Mouse (Mus musculus): ENCODE measurements at regions not wholly inside any gene's neighbourhood (a gene's known extent, or its start where the extent isn't known, plus 50 kb on each side); places are given as distances from the start of the nearest gene placed in this dataset.

DNA sequence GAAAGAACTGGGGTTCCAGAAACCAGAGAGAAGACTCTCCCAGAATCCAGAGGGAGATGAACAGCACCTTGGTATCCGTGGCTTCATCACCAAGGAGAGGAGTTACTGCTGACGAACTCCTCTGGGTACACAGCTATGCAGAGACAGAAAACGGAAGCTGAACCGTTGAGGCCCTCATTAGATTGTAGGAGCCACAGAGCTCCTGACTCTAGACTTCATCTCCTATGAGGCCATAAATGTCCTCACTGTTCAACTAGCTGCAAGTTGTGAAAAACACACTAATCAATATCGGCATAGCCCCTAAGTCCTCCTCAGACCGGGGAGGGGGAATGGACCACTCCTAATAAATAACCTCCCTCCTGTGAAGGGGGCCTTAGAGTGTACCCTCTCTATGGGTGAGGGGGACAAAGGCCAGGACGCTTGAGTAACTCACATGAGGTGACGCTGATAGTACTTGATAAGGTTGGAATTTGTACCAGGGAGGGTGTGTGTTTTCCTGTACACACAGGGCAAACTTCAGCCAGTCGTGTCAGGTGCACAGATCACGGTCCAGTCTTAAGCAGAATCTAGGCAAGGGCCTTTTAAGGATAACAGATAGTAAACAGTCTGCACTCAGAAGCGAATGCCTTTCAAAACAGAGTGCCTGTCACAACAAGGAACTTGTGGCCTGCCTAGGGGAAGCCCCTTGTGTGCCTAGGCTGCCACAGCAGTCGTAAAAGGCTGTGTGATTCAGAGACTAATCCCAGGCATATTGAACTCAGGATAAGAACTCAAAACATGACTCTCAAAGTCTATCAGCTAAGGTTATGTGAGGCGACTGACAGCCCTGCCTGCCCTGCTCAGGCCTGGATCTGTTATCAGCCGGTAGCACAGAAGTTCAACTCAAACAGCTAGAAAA, 104.2 kb downstream of the Dyrk2 start:
- Histone ChIP-seq H3K9ac (ENCODE audit: low read depth, low read length) (no peak overlapping the region), H3K36me3 (ENCODE audit: control insufficient read depth, insufficient read depth, low read length) (no peaks in the 10 kb centered on the region), H3K4me2 (replicated peaks; ENCODE audit: low read depth, low read length) (no peak overlapping the region), H3K4me3 (ENCODE audit: low read depth, low read length) (no peak overlapping the region), H3K27me3 (ENCODE audit: control insufficient read depth, insufficient read depth, low read length) (no peaks in the 10 kb centered on the region), H3K4me1 (replicated peaks; ENCODE audit: control insufficient read depth, insufficient read depth, low read length) (no peaks in the 10 kb centered on the region), H3K27ac (ENCODE audit: low read depth, low read length) (no peak overlapping the region), H3K9me3 (ENCODE audit: control insufficient read depth, low read length) (no peaks in the 10 kb centered on the region)
- no peak for ATAC-seq (ENCODE audit: low FRiP score)
- 71% methylated on average over 14 of the region's 14 CpGs for WGBS
- no peak for DNase-seq (ENCODE audit: low spot score)

GRCm38 (mm10) chr10:118766826-118767225, 103.2 kb downstream of the Dyrk2 start:
- no peak overlapping the region for H3K9ac ChIP-seq (ENCODE audit: low read depth, low read length)
- ATAC-seq (ENCODE audit: low FRiP score) (no peak), DNase-seq (ENCODE audit: low spot score) (no peak)
- H3K27me3 ChIP-seq (ENCODE audit: control insufficient read depth, insufficient read depth, low read length) = no peaks in the 10 kb centered on the region
- H3K27ac ChIP-seq (ENCODE audit: low read depth, low read length) = no peak overlapping the region
- H3K4me3 ChIP-seq (ENCODE audit: low read depth, low read length) = no peak overlapping the region
- no peaks in the 10 kb centered on the region for H3K9me3 ChIP-seq (ENCODE audit: control insufficient read depth, low read length)
- no peaks in the 10 kb centered on the region for H3K36me3 ChIP-seq (ENCODE audit: control insufficient read depth, insufficient read depth, low read length)
- H3K4me2 ChIP-seq (replicated peaks; ENCODE audit: low read depth, low read length) = no peak overlapping the region
- whole genome bisulfite sequencing = 86% methylated on average over 7 of the region's 7 CpGs
- H3K4me1 ChIP-seq (replicated peaks; ENCODE audit: control insufficient read depth, insufficient read depth, low read length) = no peaks in the 10 kb centered on the region

GRCm38 (mm10) chr10:118769751-118770150, 100.3 kb downstream of the Dyrk2 start:
- no peaks in the 10 kb centered on the region for H3K27me3 ChIP-seq (ENCODE audit: control insufficient read depth, insufficient read depth, low read length)
- WGBS = 95% methylated on average over 4 of the region's 4 CpGs
- H3K4me2 ChIP-seq (replicated peaks; ENCODE audit: low read depth, low read length) = no peak overlapping the region
- no peak overlapping the region for H3K9ac ChIP-seq (ENCODE audit: low read depth, low read length)
- no peaks in the 10 kb centered on the region for H3K9me3 ChIP-seq (ENCODE audit: control insufficient read depth, low read length)
- ATAC-seq (ENCODE audit: low FRiP score) (no peak), DNase-seq (ENCODE audit: low spot score) (no peak)
- no peak overlapping the region for H3K4me3 ChIP-seq (ENCODE audit: low read depth, low read length)
- H3K36me3 ChIP-seq (ENCODE audit: control insufficient read depth, insufficient read depth, low read length) = no peaks in the 10 kb centered on the region
- no peaks in the 10 kb centered on the region for H3K4me1 ChIP-seq (replicated peaks; ENCODE audit: control insufficient read depth, insufficient read depth, low read length)
- no peak overlapping the region for H3K27ac ChIP-seq (ENCODE audit: low read depth, low read length)

DNA sequence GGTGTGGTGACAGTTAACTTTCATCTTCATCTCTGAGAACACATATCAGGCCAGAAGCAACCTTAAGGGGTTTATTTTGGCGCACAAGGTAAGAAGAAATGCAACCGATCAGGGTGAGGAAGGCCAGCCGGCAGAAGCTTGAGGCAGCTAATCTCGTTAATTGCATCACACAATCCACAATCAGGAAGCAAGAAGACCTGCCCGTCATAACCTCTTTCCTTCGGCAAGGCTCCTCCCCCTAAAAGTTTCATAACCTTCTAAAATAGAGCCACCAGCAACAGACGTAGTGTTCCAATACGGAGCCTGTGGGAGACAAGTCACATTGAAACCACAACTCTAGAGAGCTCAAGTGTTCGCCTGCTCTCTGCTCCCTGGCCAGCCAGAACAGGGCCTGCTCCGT, 91.4 kb downstream of the Dyrk2 start:
- no peak overlapping the region for H3K27ac ChIP-seq (ENCODE audit: low read depth, low read length)
- H3K9me3 ChIP-seq (ENCODE audit: control insufficient read depth, low read length) = no peaks in the 10 kb centered on the region
- no peak overlapping the region for H3K4me2 ChIP-seq (replicated peaks; ENCODE audit: low read depth, low read length)
- no peak overlapping the region for H3K4me3 ChIP-seq (ENCODE audit: low read depth, low read length)
- 93% methylated on average over 10 of the region's 10 CpGs for WGBS
- no peaks in the 10 kb centered on the region for H3K4me1 ChIP-seq (replicated peaks; ENCODE audit: control insufficient read depth, insufficient read depth, low read length)
- H3K27me3 ChIP-seq (ENCODE audit: control insufficient read depth, insufficient read depth, low read length) = no peaks in the 10 kb centered on the region
- H3K9ac ChIP-seq (ENCODE audit: low read depth, low read length) = no peak overlapping the region
- H3K36me3 ChIP-seq (ENCODE audit: control insufficient read depth, insufficient read depth, low read length) = no peaks in the 10 kb centered on the region
- DNase-seq (ENCODE audit: low spot score) (no peak), ATAC-seq (ENCODE audit: low FRiP score) (no peak)

DNA sequence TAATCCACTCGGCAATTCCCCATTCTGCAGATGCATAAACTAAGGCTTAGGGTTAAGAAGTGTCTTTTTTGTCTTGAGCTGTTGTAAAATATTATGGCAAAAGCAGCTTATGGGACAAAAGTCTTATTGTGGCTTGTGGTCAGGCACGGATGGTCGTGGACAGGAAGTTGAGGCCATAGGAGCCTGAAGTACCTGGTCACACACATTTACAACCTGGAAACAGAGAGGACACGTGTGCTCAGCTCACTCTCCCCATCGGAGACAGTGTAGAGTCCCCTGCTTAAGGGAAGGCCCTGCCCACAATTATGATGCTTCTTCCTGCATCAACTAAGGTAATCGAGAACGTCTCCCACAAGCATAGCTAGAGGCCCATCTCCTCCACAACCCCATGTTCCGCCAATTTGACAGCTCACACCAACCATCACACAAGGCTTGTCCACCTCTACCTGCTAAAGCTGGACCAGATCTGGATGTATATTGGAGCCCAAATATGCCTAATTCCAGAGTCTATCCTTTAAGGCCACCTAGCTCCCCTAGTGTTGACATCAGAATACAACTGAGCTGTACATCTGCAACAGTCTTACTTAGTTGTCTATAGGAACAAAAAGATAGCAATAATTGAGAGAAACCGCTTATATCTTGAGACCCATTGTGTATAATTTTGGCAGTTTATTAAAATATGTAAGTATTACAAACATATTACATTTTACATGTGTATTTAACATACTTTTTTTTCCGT, 89.0 kb downstream of the Dyrk2 start:
- ATAC-seq (ENCODE audit: low FRiP score) = no peak
- 88% methylated on average over 10 of the region's 10 CpGs for WGBS
- no peaks in the 10 kb centered on the region for H3K9me3 ChIP-seq (ENCODE audit: control insufficient read depth, low read length)

DNA sequence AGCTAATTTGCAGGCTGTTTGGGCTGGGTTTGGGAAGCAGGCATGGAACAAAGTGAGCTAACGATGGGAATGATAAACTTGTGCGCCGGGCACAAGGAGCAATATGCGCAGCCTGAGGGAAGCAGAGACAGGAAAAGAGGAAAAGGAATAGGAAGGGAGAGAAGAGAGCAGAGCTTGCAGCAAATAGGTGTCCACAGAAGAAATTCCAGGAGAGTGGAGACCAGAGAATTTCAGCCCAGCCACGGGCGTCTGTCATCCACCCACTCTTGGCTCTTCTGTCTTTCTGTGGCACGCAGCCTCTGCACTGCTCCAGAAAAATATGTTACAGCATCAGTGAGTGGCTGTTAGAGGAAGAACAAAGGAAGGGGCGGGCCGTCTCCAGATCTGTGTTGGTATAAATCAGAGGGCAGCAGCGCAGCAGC, 88.2 kb downstream of the Dyrk2 start:
- Histone ChIP-seq H3K9ac (ENCODE audit: low read depth, low read length) (no peak overlapping the region), H3K4me1 (replicated peaks; ENCODE audit: control insufficient read depth, insufficient read depth, low read length) (no peaks in the 10 kb centered on the region), H3K4me2 (replicated peaks; ENCODE audit: low read depth, low read length) (no peak overlapping the region), H3K4me3 (ENCODE audit: low read depth, low read length) (no peak overlapping the region), H3K9me3 (ENCODE audit: control insufficient read depth, low read length) (no peaks in the 10 kb centered on the region), H3K27ac (ENCODE audit: low read depth, low read length) (no peak overlapping the region), H3K27me3 (ENCODE audit: control insufficient read depth, insufficient read depth, low read length) (no peaks in the 10 kb centered on the region), H3K36me3 (ENCODE audit: control insufficient read depth, insufficient read depth, low read length) (no peaks in the 10 kb centered on the region)
- DNase-seq (ENCODE audit: low spot score) = no peak
- no peak for ATAC-seq (ENCODE audit: low FRiP score)
- WGBS = 83% methylated on average over 10 of the region's 10 CpGs

More for the DNA sequence above, 89.0 kb downstream of the Dyrk2 start:
- Histone ChIP-seq H3K4me2 (replicated peaks; ENCODE audit: low read depth, low read length) (no peak overlapping the region), H3K36me3 (ENCODE audit: control insufficient read depth, insufficient read depth, low read length) (no peaks in the 10 kb centered on the region), H3K4me1 (replicated peaks; ENCODE audit: control insufficient read depth, insufficient read depth, low read length) (no peaks in the 10 kb centered on the region), H3K27me3 (ENCODE audit: control insufficient read depth, insufficient read depth, low read length) (no peaks in the 10 kb centered on the region), H3K27ac (ENCODE audit: low read depth, low read length) (no peak overlapping the region), H3K9ac (ENCODE audit: low read depth, low read length) (no peak overlapping the region), H3K4me3 (ENCODE audit: low read depth, low read length) (no peak overlapping the region)
- no peak for DNase-seq (ENCODE audit: low spot score)

GRCm38 (mm10) chr10:118782646-118783045, 87.4 kb downstream of the Dyrk2 start:
- Histone ChIP-seq H3K27ac (ENCODE audit: low read depth, low read length) (no peak overlapping the region), H3K9ac (ENCODE audit: low read depth, low read length) (no peak overlapping the region), H3K4me3 (ENCODE audit: low read depth, low read length) (no peak overlapping the region), H3K4me2 (replicated peaks; ENCODE audit: low read depth, low read length) (no peak overlapping the region), H3K4me1 (replicated peaks; ENCODE audit: control insufficient read depth, insufficient read depth, low read length) (no peaks in the 10 kb centered on the region), H3K27me3 (ENCODE audit: control insufficient read depth, insufficient read depth, low read length) (no peaks in the 10 kb centered on the region), H3K9me3 (ENCODE audit: control insufficient read depth, low read length) (no peaks in the 10 kb centered on the region), H3K36me3 (ENCODE audit: control insufficient read depth, insufficient read depth, low read length) (no peaks in the 10 kb centered on the region)
- ATAC-seq (ENCODE audit: low FRiP score) = no peak
- no peak for DNase-seq (ENCODE audit: low spot score)
- WGBS = 73% methylated on average over 6 of the region's 6 CpGs

- ATAC-seq (ENCODE audit: low FRiP score) = no peak
- no peaks in the 10 kb centered on the region for H3K27me3 ChIP-seq (ENCODE audit: control insufficient read depth, insufficient read depth, low read length)
- H3K4me3 ChIP-seq (ENCODE audit: low read depth, low read length) = no peak overlapping the region
- no peaks in the 10 kb centered on the region for H3K36me3 ChIP-seq (ENCODE audit: control insufficient read depth, insufficient read depth, low read length)
- no peak overlapping the region for H3K9ac ChIP-seq (ENCODE audit: low read depth, low read length)
- no peaks in the 10 kb centered on the region for H3K9me3 ChIP-seq (ENCODE audit: control insufficient read depth, low read length)
- H3K4me1 ChIP-seq (replicated peaks; ENCODE audit: control insufficient read depth, insufficient read depth, low read length) = no peaks in the 10 kb centered on the region
- 82% methylated on average over 8 of the region's 8 CpGs for WGBS
- no peak for DNase-seq (ENCODE audit: low spot score)
- no peak overlapping the region for H3K4me2 ChIP-seq (replicated peaks; ENCODE audit: low read depth, low read length)
- no peak overlapping the region for H3K27ac ChIP-seq (ENCODE audit: low read depth, low read length)
Observed at GRCm38 (mm10) chr10:118787280-118787690, 82.7 kb downstream of the Dyrk2 start.
